Mouse (Mus musculus): ENCODE measurements at regions not wholly inside any gene's neighbourhood (a gene's known extent, or its start where the extent isn't known, plus 50 kb on each side); places are given as distances from the start of the nearest gene placed in this dataset.

- no peak overlapping the region for H3K4me2 ChIP-seq (ENCODE audit: low read depth)
- no peak overlapping the region for H3K4me3 ChIP-seq
- no peaks in the 10 kb centered on the region for H3K36me3 ChIP-seq (ENCODE audit: control insufficient read depth, insufficient read depth)
- TF ChIP-seq MYOD1 (IDR thresholded peaks at IDR 0.05; ENCODE audit: control insufficient read depth in 1 of 3, insufficient read length in 2 of 3, low read depth in 2 of 3) (no peak), POLR2A (IDR thresholded peaks at IDR 0.05; ENCODE audit: insufficient read length, low read depth) (no peak), CEBPB (IDR thresholded peaks at IDR 0.05; ENCODE audit: insufficient read depth, poor library complexity, severe bottlenecking) (no peak), USF1 (IDR thresholded peaks at IDR 0.05; ENCODE audit: low read depth) (no peak), TCF3 (IDR thresholded peaks at IDR 0.05; ENCODE audit: insufficient read length, low read depth) (no peak), MYOG (IDR thresholded peaks at IDR 0.05; ENCODE audit: control insufficient read depth in 1 of 3, insufficient read depth in 1 of 3, insufficient read length in 2 of 3, low read depth in 2 of 3) (no peak), TCF12 (IDR thresholded peaks at IDR 0.05; ENCODE audit: insufficient read depth, poor library complexity, severe bottlenecking) (no peak), MAX (IDR thresholded peaks at IDR 0.05; ENCODE audit: low read depth) (no peak)
- H3K27me3 ChIP-seq (ENCODE audit: control insufficient read depth, insufficient read depth, insufficient read length) = no peaks in the 10 kb centered on the region
- H3ac ChIP-seq (ENCODE audit: control insufficient read depth, insufficient read length) = no peak overlapping the region
- H3K79me2 ChIP-seq (ENCODE audit: control insufficient read depth, insufficient read depth) = no peaks in the 10 kb centered on the region
These were observed 162.4 kb downstream of the Barhl2 start for GRCm38 (mm10) chr5:106295538-106295937.

- Histone ChIP-seq H3K79me2 (ENCODE audit: control insufficient read depth, insufficient read depth) (no peaks in the 10 kb centered on the region), H3K4me3 (no peak overlapping the region), H3K4me2 (ENCODE audit: low read depth) (no peak overlapping the region), H3K27me3 (ENCODE audit: control insufficient read depth, insufficient read depth, insufficient read length) (no peaks in the 10 kb centered on the region), H3ac (ENCODE audit: control insufficient read depth, insufficient read length) (no peak overlapping the region), H3K36me3 (ENCODE audit: control insufficient read depth, insufficient read depth) (no peaks in the 10 kb centered on the region)
- TF ChIP-seq USF1 (IDR thresholded peaks at IDR 0.05; ENCODE audit: low read depth) = no peak
- no peak for TF ChIP-seq MAX (IDR thresholded peaks at IDR 0.05; ENCODE audit: low read depth)
- TF ChIP-seq TCF3 (IDR thresholded peaks at IDR 0.05; ENCODE audit: insufficient read length, low read depth) = no peak
- no peak for TF ChIP-seq TCF12 (IDR thresholded peaks at IDR 0.05; ENCODE audit: insufficient read depth, poor library complexity, severe bottlenecking)
- TF ChIP-seq MYOG (IDR thresholded peaks at IDR 0.05; ENCODE audit: control insufficient read depth in 1 of 3, insufficient read depth in 1 of 3, insufficient read length in 2 of 3, low read depth in 2 of 3) = no peak
- TF ChIP-seq REST (IDR thresholded peaks at IDR 0.05; ENCODE audit: insufficient read depth, insufficient read length) = no peak
- no peak for TF ChIP-seq POLR2AphosphoS2 (IDR thresholded peaks at IDR 0.05; ENCODE audit: insufficient read length, low read depth)
- TF ChIP-seq POLR2A (IDR thresholded peaks at IDR 0.05; ENCODE audit: insufficient read length, low read depth) = no peak
- no peak for TF ChIP-seq E2F4 (IDR thresholded peaks at IDR 0.05; ENCODE audit: insufficient read depth)
- no peak for TF ChIP-seq MYOD1 (IDR thresholded peaks at IDR 0.05; ENCODE audit: control insufficient read depth in 1 of 3, insufficient read length in 2 of 3, low read depth in 2 of 3)
- no peak for TF ChIP-seq CEBPB (IDR thresholded peaks at IDR 0.05; ENCODE audit: insufficient read depth, poor library complexity, severe bottlenecking)
- no peak for TF ChIP-seq SRF (IDR thresholded peaks at IDR 0.05; ENCODE audit: control insufficient read depth, insufficient read length, low read depth)
These were observed 165.4 kb downstream of the Barhl2 start for GRCm38 (mm10) chr5:106292387-106293229.

DNA sequence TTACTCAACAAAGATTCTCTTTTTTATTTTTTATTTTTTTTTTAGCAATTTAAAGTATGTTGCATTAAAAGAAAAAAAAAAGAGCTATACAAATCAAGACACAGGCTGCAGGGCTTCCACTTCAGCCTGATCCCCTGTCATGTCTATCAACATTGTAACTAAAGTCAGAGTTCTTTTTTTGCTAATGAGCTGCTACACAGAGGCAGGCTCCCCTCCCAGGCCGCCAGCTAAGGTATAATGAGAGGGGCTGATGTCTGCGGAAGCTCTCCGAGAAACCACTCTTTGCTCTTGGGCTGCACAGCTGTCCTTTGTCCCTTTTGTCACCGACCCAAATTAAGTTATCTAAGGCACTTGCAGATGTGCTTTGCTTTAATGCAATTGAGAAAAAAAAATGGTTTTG lies 172.8 kb downstream of the Barhl2 start:
- Histone ChIP-seq H3K4me2 (ENCODE audit: low read depth) (no peak overlapping the region), H3K4me3 (no peak overlapping the region)

DNA sequence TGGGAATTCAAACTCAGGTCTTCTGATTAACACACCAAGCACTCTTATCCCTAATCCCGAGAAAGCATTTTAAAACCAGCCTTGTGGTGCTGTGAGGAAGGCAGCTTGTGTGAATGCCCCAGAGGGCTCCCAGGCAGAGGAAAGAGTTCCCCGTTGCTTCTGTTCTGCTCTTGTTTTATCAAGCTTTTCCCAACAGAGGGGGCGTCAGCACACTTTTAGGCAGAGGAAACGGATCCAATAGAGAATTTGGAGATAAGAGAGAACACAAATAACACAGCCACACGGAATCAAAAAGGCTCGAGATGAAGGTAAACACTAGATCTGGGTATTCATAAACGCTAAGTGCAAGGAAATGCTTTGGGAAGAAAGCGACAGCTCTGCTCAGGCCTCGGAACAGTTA lies 173.2 kb downstream of the Barhl2 start:
- Histone ChIP-seq H3K4me3 (no peak overlapping the region), H3K4me2 (ENCODE audit: low read depth) (no peak overlapping the region), H3K79me2 (ENCODE audit: control insufficient read depth, insufficient read depth) (no peaks in the 10 kb centered on the region)

More for the DNA sequence above, 172.8 kb downstream of the Barhl2 start:
- TF ChIP-seq E2F4 (IDR thresholded peaks at IDR 0.05; ENCODE audit: insufficient read depth) (no peak), TCF3 (IDR thresholded peaks at IDR 0.05; ENCODE audit: insufficient read length, low read depth) (no peak), MAX (IDR thresholded peaks at IDR 0.05; ENCODE audit: low read depth) (no peak), POLR2A (IDR thresholded peaks at IDR 0.05; ENCODE audit: insufficient read length, low read depth) (no peak), USF1 (IDR thresholded peaks at IDR 0.05; ENCODE audit: low read depth) (no peak), REST (IDR thresholded peaks at IDR 0.05; ENCODE audit: insufficient read depth, insufficient read length) (no peak), MYOD1 (IDR thresholded peaks at IDR 0.05; ENCODE audit: control insufficient read depth in 1 of 3, insufficient read length in 2 of 3, low read depth in 2 of 3) (no peak), SRF (IDR thresholded peaks at IDR 0.05; ENCODE audit: control insufficient read depth, insufficient read length, low read depth) (no peak)
- Histone ChIP-seq H3ac (ENCODE audit: control insufficient read depth, insufficient read length) (no peak overlapping the region), H3K79me2 (ENCODE audit: control insufficient read depth, insufficient read depth) (no peaks in the 10 kb centered on the region), H3K36me3 (ENCODE audit: control insufficient read depth, insufficient read depth) (no peaks in the 10 kb centered on the region), H3K27me3 (ENCODE audit: control insufficient read depth, insufficient read depth, insufficient read length) (no peaks in the 10 kb centered on the region)

GRCm38 (mm10) chr5:106282646-106283045 lies 175.3 kb downstream of the Barhl2 start:
- H3K4me2 ChIP-seq (ENCODE audit: low read depth) = no peak overlapping the region
- H3ac ChIP-seq (ENCODE audit: control insufficient read depth, insufficient read length) = no peak overlapping the region
- no peaks in the 10 kb centered on the region for H3K79me2 ChIP-seq (ENCODE audit: control insufficient read depth, insufficient read depth)
- no peak for TF ChIP-seq SRF (IDR thresholded peaks at IDR 0.05; ENCODE audit: control insufficient read depth, insufficient read length, low read depth)
- H3K36me3 ChIP-seq (ENCODE audit: control insufficient read depth, insufficient read depth) = no peaks in the 10 kb centered on the region
- H3K27me3 ChIP-seq (ENCODE audit: control insufficient read depth, insufficient read depth, insufficient read length) = no peaks in the 10 kb centered on the region
- no peak overlapping the region for H3K4me3 ChIP-seq

More for the DNA sequence above, 173.2 kb downstream of the Barhl2 start:
- no peak overlapping the region for H3ac ChIP-seq (ENCODE audit: control insufficient read depth, insufficient read length)
- no peak for TF ChIP-seq TCF12 (IDR thresholded peaks at IDR 0.05; ENCODE audit: insufficient read depth, poor library complexity, severe bottlenecking)
- no peak for TF ChIP-seq USF1 (IDR thresholded peaks at IDR 0.05; ENCODE audit: low read depth)
- no peak for TF ChIP-seq POLR2A (IDR thresholded peaks at IDR 0.05; ENCODE audit: insufficient read length, low read depth)
- no peak for TF ChIP-seq POLR2AphosphoS2 (IDR thresholded peaks at IDR 0.05; ENCODE audit: insufficient read length, low read depth)
- TF ChIP-seq SRF (IDR thresholded peaks at IDR 0.05; ENCODE audit: control insufficient read depth, insufficient read length, low read depth) = no peak
- TF ChIP-seq E2F4 (IDR thresholded peaks at IDR 0.05; ENCODE audit: insufficient read depth) = no peak
- H3K27me3 ChIP-seq (ENCODE audit: control insufficient read depth, insufficient read depth, insufficient read length) = no peaks in the 10 kb centered on the region
- H3K36me3 ChIP-seq (ENCODE audit: control insufficient read depth, insufficient read depth) = no peaks in the 10 kb centered on the region
